Mouse (Mus musculus) bone marrow macrophage, adult 2 months (primary cell): ENCODE measurements around the gene Gm4131.

Experiments
- CTCF ChIP-seq: IDR thresholded peaks from 2 replicates; pipeline ENCODE4 v1.5.1; 2012; ENCODE audit warnings: low read depth, mild to moderate bottlenecking, low read length, moderate library complexity
- POLR2A ChIP-seq: IDR thresholded peaks from 2 replicates; pipeline ENCODE4 v1.6.1; 2012; ENCODE audit warnings: mild to moderate bottlenecking, low read depth, low read length, borderline replicate concordance

GRCm38 (mm10) chr14:62497391-62497790 is 69.3 kb downstream of the Gm4131 start:
- TF ChIP-seq CTCF (no peak), POLR2A (no peak)
